ENCODE assay signal across 1 mouse cellular context in the genomic region with DNA sequence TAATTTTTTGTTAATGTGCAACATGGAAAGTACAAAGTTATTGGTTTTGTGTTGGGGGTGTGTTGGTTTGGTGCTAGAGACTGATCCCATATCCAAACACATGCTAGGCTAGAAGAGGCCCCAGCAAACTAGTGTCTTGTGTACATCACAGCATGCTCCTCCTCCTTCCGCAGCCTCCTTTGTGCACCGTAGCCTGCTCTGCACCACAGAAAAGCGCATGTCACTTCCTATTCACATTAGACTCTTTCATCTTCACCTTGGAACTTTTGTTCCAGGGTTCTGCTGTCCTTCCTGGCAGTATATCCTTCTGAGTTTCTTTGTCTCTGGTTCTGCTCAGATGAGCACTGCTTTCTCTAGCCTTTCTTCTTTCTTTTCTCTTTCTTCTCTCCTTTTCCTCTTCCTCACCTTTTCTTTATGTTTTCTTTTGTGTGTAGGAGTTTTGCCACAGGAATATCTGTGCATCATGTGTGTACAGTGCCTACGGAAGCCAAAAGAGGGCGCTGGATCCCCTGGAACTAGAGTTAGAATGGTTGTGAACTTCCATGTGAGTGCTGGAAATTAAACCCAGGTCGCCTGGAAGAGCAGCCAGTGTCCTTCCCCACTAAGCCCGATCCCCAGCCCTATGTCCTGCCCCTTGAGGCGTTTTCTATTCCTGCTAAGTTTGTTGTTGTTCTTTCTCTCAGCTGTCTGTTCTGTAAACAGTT.
TF ChIP-seq lines count a peak whose summit lies in the region.

No protein-coding gene starts in this region.

TF ChIP-seq in MEL, 35 proteins besides CTCF, POLR2A, EP300 and RAD21 (continued from another document):
- no peak for TF ChIP-seq GATA1 (IDR thresholded peaks at IDR 0.05; ENCODE audit: low read depth, low read length)
